Mouse (Mus musculus) CD4-positive helper T cell, adult 2 months (primary cell): ENCODE data around the gene Unc5b.

ENCODE experiments used
- DNase-seq: peaks from one replicate; pipeline ENCODE4 v3.0.0-alpha.2; 2012; ENCODE audit warnings: low read depth, missing footprints, low spot score

Unc5b gene

GRCm38 (mm10) chr10:60723345-60723744 lies 108.0 kb downstream of the Unc5b start:
- no peak for DNase-seq

- DNase-seq = no peak
Observed at GRCm38 (mm10) chr10:60721640-60722039, 109.7 kb downstream of the Unc5b start.

GRCm38 (mm10) chr10:60720461-60720860 lies 110.9 kb downstream of the Unc5b start:
- DNase-seq = no peak

- DNase-seq = no peak
Observed at GRCm38 (mm10) chr10:60718491-60718890, 112.9 kb downstream of the Unc5b start.

GRCm38 (mm10) chr10:60716449-60716848 lies 114.9 kb downstream of the Unc5b start:
- DNase-seq = no peak
